Mouse (Mus musculus) B cell, adult 2 months (primary cell): Measurements from ENCODE around the gene Trim46.

Source experiments
- DNase-seq, 2 experiments: peaks; one replicate each; pipeline ENCODE4 v3.0.0; 2022

Trim46 gene

GRCm38 (mm10) chr3:89208075-89208657 lies 37.9 kb downstream of the Trim46 start:
- no peak for DNase-seq

- DNase-seq: no peak
Measured at GRCm38 (mm10) chr3:89206695-89207094, 39.4 kb downstream of the Trim46 start.

GRCm38 (mm10) chr3:89206079-89206478 lies 40.0 kb downstream of the Trim46 start:
- DNase-seq: no peak

- no peak for DNase-seq
Measured at GRCm38 (mm10) chr3:89203142-89203514, 43.0 kb downstream of the Trim46 start.

GRCm38 (mm10) chr3:89202253-89203141 lies 43.6 kb downstream of the Trim46 start, which contains the start of gene Gba:
Gene Gba (plus strand): TSS chr3:89202928.
- DNase-seq: peak; percentile 87 to 89

- no peak for DNase-seq
Measured at GRCm38 (mm10) chr3:89199839-89200238, 46.3 kb downstream of the Trim46 start.

GRCm38 (mm10) chr3:89195979-89196877 lies 49.9 kb downstream of the Trim46 start:
- DNase-seq: peak; percentile 89 to 92

GRCm38 (mm10) chr3:89193853-89194252 lies 52.3 kb downstream of the Trim46 start:
- peak; percentile 55 to 62 for DNase-seq

GRCm38 (mm10) chr3:89193351-89193750 lies 52.8 kb downstream of the Trim46 start:
- DNase-seq: no peak

GRCm38 (mm10) chr3:89190436-89190835 lies 55.7 kb downstream of the Trim46 start:
- DNase-seq: peak in 1 of 2 experiments; percentile 27

GRCm38 (mm10) chr3:89188478-89188875 lies 57.6 kb downstream of the Trim46 start:
- DNase-seq: peak; percentile 29

- DNase-seq: peak; percentile 26 to 35
Measured at GRCm38 (mm10) chr3:89187690-89188477, 58.2 kb downstream of the Trim46 start.

- DNase-seq: peak; percentile 28 to 33
Measured at GRCm38 (mm10) chr3:89187197-89187596, 58.9 kb downstream of the Trim46 start.
